Mouse (Mus musculus) brain, embryonic 18.5 days (tissue): ENCODE results near the gene Actl7b.

ENCODE experiments used
- DNase-seq: peaks from one replicate; pipeline ENCODE4 v3.0.0-alpha.2; 2012; ENCODE audit warnings: low read depth, low spot score

Actl7b gene

GRCm38 (mm10) chr4:56741041-56741493, at the start of gene Actl7b:
TSS of gene Actl7b (minus strand) at chr4:56741443.
- no peak for DNase-seq

- DNase-seq: no peak
Measured at GRCm38 (mm10) chr4:56771065-56771464, 29.8 kb upstream of the Actl7b start.

DNA sequence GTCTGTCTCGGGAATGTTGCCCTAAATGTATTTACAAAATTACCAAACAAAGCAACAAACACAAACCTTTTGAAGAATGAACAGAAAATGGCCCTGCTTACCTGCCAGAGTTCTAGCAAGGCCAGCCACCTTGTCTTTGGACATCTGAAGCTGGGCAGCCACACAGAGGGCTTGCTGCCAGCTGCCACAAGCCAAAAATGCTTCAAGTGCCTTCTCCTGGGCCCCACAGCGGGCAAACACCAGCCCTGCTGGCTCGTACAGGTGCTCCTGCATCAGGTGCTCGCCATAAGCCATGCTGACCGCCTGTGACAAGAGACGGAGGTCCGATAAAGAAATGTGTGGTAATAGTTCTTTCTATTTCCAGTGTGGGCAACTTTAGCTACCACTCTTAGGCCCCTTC, 27.7 kb upstream of the Actl7b start:
- no peak for DNase-seq

DNA sequence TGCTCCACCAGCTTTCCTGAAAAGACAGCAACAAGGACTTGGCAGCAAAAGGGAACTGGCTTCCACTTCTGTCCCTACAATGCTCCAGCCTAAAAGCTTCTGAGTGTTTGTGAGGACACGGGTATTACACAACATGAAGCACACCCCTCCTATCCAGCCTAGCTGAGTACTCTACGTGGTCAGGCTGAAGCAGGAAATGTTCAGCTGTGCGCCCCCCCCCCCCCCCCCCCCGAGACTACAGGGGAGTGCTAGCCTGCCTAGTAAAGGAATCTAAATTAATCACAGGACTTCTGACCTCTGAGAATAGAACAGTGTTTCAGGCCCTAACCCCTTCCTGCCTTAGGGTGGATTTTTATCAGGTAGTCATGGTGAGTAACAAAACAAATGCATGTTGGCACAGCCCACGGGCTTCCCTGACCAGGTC, 26.6 kb upstream of the Actl7b start:
- DNase-seq: no peak

GRCm38 (mm10) chr4:56757693-56758092, 16.4 kb upstream of the Actl7b start:
- no peak for DNase-seq

GRCm38 (mm10) chr4:56756966-56757600, 15.8 kb upstream of the Actl7b start:
- DNase-seq: no peak

DNA sequence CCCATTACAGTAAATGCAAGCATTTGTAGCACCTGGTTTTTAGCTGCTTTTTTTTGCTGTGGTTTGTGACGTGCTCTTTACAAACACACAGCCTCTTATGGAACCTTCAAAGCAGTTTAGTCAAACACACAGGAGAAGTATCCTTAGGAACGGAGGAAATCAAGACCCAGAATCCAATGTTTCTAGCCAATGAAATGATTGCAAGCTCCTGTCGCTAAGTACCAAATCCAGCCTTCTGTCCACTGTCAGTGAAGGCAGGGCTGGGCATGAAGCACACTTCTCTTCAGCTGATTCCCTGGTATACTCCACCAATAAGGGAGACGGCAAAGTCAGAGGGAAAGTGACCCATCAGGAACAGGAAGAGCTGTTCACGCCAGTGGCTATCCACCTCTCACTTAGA, 14.8 kb upstream of the Actl7b start:
- DNase-seq: no peak

- no peak for DNase-seq
Measured at GRCm38 (mm10) chr4:56747456-56747855, 6.2 kb upstream of the Actl7b start.

- no peak for DNase-seq
Measured at GRCm38 (mm10) chr4:56746345-56746744, 5.1 kb upstream of the Actl7b start.

GRCm38 (mm10) chr4:56743363-56744195, 2.3 kb upstream of the Actl7b start, which contains the start of gene Actl7a:
TSS of gene Actl7a (plus strand) at chr4:56743413.
- DNase-seq: no peak

DNA sequence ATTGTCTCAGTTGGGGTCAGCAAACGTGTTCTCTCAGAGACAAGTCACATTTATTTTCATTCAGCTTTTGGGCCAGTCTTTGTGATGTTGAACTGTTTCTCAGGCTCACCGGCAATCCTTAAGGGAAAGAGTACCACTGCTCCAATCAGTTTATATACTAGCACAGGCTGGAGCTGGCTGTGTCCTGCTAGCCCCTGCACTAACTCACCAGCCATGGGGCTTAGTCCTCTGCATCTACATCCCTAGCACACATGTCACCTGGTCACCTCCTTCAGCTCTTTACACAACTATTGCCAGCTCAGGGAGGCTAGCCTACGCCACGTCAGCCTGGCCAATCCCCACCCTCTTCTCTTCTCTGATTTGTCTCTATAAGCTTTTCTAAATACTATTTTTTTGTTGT, 1.5 kb upstream of the Actl7b start:
- DNase-seq: no peak

DNA sequence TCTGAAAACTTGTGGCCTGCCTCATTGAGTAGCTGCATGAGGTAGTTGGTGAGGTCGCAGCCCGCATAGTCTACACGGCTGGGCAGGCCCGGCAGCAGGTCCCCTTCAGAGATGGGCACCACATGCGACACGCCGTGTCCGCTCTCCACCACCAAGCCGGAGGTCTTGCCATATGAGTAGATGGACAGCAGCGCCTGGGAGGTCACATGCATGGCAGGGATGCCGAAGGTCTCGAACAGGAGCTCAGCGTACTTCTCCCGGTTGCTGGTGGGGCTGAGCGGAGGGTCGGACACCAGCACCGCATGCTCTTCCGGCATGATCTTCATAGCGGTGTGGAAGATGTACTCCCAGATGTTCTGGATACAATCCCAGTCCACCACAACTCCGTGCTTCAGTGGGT, 632 bp downstream of the Actl7b start:
- no peak for DNase-seq

DNA sequence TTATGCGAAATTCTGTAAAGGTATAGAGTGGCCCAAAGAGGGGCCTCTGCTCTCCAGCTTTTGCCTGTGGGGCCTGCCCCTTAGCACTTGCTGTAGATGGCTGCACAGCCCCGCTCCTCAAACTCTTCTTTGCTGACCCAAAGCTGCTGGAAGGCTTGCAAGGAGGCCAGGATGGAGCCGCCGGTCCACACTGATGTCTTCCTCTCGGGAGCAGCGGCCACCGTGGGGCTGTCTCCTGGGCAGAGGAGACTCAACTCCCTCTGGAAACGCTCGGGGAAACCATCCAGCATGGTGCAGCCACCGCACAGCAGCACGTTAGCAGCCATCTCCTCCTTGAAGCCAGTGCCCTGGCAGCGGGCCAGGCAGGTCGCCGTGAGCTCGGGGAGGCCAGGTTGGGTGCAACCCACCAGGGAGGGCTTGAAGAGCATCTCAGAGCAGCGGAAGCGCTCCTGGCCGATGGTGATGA, 1.2 kb downstream of the Actl7b start, which contains the start of gene Gm26657:
TSS of gene Gm26657 (plus strand) at position 51 of the 466 bp plus-strand sequence.
- no peak for DNase-seq

GRCm38 (mm10) chr4:56725839-56726238, 15.4 kb downstream of the Actl7b start:
- no peak for DNase-seq

DNA sequence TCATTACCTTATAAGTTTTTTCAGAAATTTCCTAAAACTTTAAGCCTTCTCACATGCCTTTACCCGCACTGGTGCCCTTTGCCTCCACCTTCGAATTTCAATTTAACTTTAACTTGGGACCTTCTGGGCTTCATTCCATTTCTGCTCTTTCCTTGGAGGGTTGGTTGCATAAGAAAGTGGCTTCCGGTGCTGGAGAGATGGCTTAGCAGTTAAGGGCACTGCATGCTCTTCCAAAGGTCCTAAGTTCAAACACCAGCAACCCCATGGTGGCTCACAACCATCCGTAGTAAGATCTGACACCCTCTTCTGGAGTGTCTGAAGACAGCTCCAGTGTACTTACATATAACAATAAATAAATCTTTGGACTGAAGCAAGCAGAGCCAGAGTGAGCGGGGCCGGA, 18.0 kb downstream of the Actl7b start:
- DNase-seq: no peak

- DNase-seq: no peak
Measured at GRCm38 (mm10) chr4:56722346-56722745, 18.9 kb downstream of the Actl7b start.

- no peak for DNase-seq
Measured at GRCm38 (mm10) chr4:56721469-56721868, 19.8 kb downstream of the Actl7b start.

- DNase-seq: no peak
Measured at GRCm38 (mm10) chr4:56720403-56720802, 20.8 kb downstream of the Actl7b start.

DNA sequence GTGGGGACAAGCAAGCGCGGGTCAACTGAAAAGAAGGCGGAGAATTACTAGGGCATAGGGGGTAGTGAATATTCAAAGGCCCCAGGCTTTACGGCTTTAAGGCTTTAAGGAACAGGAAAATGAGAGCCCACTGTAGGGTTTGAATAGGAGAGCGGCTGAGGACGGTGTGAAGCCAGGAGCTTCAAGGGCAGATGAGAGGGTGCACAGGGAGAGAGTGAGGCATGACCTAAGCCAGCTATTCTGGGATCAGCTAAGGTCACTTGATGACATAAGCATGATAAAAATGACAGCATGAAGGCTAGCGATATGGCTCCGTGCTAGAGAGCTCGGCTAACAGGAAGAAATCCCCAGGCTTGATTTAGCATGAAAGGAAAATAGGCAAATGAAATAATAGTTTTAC, 21.8 kb downstream of the Actl7b start:
- no peak for DNase-seq

DNA sequence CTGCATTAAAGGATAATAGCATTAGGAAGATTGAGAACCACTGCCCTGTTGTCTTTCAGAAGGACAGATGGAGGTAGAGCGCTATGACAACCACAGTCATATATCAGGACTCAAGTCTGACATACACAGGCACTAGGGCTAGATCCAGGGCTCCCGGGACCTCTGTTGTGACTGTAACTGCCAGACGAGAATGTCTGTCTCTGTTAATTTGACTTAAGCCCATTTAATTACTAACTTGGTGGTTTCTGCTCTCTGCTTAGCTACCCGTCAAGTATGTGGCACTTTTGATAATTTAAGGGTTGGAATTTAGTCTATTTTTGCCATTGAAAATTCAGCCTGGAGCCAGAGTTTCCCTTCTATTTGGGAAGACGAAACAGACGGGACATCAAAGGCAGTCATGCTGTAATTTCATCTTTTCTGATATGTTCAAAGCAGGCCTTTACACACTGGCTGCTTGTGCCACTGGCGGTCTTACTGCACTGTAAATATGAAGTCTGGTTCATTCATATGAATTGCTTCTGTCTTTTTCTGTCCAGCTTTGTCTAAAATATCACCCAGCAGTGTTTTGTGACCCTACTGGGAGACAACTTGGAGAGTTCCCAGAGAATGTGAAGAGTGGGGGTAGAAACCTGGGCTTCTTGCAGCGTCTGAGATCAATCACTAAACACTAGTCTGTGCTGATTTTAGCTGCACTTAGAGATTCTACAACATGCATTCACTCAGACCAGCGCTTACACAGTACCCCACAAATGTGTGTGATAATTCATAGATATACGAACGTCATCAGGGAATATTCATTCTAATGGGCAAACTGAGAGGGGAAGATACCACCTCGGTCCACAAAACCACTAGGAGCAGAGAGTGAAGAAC, 22.4 kb downstream of the Actl7b start:
- no peak for DNase-seq

DNA sequence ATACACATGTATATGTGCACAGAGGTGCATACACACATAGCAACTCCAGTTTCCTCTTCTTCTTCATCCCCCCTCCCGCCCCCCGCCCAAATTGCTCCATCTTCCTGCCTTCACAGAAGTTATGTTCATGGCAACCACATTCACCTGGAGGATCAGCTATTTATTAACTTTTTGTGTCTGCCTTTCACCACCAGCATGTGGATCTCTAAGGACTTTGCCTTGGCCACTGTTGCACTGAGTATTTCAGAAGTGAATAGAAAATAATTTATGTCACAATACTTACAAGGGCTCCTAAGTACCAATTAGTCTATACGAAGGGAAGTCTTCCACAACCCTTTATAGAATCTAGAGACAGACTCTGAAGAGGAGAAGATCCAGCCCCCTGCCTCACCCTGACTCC, 23.3 kb downstream of the Actl7b start:
- no peak for DNase-seq

GRCm38 (mm10) chr4:56716801-56717200, 24.4 kb downstream of the Actl7b start:
- no peak for DNase-seq
